Mouse (Mus musculus): ENCODE data around the gene Vps33b.
"Not testable (repeated sequence)": the region's sequence is repeated elsewhere in the genome, so short reads cannot be mapped to it uniquely, and the experiment has no call there.

Vps33b gene

DNA sequence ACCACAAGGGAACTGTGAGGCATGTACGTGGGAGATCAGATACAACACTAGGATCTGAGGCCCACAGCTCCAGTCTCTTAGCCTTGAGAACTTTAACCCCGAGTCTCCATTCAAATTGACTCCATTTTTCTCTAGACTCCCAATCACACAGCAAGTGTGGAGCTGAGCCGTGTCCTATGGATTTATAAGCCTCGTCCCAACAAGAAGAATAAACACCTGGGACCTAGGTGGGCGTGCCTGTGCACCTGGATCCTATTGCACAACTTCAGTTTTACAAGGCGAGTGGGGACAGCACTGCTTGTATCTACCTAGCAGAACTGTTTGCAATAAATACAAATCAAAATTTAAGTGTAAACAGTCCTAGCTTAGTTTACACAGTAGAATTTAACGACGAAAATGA, 53.9 kb downstream of the Vps33b start:
- peak; percentile 21 for DNase-seq

DNA sequence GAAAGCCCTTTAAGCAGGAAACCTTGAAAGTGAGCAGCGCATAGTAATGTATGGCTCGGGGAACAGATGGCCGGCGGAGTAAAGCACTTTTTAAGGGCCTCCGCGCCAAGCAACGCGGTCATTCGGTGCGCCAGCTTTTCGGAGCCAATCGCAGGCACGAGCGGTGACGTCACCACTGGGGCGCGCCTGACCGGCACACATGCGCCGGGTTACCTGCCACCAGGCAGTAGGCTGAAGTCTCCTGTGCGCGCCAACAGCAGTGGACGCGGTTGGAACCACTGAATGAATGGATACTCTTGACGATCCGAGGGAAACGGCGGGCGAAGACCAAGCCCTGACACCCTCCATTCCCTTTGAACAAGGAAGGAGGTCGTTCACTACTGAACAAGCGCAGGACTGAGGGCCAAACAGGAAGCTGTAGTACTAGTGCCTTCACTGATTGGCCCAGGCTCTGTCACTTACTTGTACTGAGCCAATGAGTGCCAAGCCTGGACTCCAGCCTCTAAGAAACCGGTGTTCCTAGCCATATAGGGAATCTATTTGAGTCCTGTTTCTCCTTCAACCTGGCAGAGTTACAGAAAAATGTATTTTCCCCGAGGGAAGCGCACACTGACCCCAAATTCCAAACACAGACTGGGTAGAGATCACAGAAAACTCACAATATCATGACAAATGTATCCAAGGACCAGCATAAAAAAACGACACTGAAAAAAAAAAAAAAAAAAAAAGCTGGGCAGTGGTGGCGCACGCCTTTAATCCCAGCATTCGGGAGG, 54.8 kb downstream of the Vps33b start, which contains the start of gene Rccd1:
Gene Rccd1, minus strand, starts transcription at position 412 of the 773 bp plus-strand sequence.
- peak; percentile 94 for DNase-seq

DNA sequence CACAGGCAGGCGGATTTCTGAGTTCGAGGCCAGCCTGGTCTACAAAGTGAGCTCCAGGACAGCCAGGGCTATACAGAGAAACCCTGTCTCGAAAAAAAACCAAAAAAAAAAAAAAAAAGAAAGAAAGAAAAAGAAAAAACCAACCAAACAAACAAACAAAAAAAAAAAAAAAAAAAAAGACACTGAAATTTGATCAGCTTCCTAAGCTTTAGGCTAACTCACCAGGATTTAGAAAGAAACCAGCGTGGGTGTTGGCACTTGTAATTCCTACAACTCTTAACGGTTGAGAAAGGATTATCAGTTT, 55.3 kb downstream of the Vps33b start:
- not testable (repeated sequence) for DNase-seq

DNA sequence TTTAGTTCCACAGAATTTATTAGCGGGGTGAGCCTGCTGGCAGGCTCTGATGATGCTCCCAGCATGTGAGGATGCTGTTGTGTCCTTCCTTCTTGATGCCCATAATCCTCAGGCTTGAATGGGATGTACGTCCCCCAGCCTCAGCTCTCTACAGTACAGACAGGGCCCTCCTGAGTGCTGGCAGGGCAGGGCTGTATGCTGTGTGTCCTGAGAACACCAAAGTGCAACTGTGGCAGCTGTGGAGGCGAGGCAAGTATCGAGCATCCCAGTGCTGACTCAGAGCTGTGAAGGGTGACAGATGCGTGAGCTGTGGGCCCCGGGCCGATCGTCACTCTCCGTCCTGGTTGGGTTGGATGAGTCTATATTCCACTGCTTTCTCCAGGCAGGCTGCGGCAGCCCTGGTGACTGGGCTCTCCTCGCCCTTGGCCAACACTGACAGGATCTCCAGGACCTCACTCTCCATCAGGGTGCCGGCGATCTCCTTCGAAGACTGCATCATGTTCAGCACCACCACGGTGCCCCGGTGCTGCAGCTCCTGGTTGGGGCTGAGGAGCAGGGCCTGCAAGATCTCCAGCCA, 55.9 kb downstream of the Vps33b start:
- peak; percentile 32 for DNase-seq

DNA sequence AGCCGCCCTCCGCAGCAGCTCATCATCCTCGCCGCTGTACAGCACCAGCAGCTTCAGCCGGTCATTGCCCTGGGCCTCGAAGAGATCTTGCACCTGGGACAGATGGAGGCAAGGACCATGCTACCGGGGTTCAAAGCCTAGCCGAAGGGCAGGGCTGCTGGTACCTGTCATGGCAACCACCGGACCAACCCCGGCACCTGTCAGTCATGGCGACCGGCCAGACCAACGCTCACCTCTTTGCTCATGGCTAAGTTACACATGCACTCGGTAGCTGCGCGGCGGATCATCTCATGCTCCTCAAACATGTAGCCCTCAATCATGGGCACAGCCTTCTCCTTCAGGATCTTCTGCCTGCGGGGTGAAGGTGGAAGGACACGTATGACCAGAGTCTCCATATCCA, 56.6 kb downstream of the Vps33b start:
- peak; percentile 52 for DNase-seq

DNA sequence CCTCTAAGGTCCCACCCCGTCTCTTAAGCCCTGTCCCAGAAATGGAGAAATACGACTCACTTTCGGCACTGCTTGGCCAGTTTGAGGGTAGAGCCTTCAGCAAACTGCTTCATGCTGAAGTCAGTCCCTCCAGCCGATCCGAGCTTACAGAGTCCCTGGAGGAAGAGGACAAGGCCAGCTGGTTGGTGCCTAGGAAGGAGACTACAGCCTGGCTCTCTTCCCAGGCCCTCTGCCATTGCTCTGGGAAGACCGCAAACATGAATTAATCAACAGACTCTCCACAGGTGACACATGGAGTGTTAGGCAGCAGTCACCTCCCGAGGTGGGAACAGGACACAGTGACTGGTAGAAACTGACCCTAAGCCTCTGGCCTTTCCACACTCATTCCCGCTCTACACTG, 60.8 kb downstream of the Vps33b start:
- DNase-seq = peak; percentile 41

DNA sequence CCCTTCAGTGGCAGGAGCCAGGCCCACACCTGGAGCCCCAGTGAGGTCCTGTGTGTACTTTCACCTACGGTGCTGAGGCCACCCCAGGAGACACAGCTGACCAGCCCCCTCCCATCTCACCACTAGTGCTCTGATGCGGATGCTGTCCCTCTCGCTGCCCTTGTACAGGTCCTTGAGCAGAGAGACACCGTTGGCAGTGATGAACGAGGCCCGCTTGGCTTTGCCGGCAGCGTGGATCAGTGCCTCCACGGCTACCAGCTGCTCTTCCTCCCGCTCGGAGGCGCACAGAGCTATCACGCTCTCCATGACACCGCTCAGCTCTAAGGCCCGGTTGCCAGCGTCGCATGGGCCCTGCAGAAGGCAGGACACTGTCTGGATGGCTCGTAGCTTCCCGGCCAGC, 62.0 kb downstream of the Vps33b start:
- peak; percentile 20 for DNase-seq

DNA sequence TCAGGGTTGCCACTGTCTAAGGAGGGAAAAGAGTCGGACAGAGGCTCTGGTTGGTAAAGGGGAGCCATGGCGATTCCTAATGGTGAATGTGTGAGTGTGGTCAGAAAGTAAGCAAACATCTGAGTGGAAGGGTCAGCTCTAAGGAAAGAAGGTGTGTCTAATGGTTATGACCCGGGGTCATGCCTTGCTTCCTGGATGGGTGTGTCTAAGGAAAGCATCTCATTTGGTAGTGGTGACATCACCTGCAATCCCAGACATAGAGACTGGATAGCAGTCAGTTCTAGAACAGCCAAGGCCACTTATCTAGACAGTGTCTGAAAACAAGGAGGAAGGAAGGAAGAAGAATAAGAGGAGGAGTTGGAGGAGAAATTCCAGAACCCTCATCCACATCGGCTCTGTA, 65.4 kb downstream of the Vps33b start:
- no peak for DNase-seq

DNA sequence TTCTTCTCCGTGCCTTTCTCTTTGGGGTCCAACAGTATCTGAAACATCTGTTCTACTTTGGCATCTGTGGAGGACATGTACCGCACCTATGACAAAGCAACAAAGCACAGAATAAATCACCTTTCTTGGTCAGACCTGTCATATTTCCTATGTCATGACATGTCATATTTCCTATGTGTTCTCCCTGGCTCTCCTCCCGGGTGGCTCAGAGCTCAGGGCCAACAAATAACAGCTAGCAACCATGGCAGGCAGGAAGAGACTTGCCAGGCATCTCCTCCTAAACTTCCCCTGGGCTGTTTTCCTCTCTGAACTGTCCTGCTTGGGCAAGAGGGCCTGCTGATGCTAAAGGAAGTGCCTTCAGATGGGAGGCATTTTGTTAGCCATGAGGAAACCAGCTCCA, 67.5 kb downstream of the Vps33b start:
- no peak for DNase-seq

DNA sequence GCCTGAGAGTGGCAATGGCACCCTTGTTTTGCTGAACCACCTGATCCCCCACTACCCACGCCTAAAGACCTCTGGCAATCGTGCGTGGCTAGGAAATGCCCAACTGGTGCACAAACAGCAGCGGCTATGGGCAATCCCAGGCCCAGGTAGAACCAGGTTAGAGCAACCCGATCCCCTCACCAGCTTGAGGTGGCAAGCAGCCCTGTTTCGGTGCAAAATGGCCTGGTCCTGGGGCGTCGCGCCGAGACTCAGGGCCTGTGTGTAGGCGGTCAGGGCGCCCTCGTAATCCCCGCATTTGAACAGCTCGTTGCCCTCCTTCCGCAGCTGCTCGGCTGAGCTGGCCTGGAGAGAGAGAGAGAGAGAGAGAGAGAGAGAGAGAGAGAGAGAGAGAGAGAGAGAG, 69.9 kb downstream of the Vps33b start:
- no peak for DNase-seq

DNA sequence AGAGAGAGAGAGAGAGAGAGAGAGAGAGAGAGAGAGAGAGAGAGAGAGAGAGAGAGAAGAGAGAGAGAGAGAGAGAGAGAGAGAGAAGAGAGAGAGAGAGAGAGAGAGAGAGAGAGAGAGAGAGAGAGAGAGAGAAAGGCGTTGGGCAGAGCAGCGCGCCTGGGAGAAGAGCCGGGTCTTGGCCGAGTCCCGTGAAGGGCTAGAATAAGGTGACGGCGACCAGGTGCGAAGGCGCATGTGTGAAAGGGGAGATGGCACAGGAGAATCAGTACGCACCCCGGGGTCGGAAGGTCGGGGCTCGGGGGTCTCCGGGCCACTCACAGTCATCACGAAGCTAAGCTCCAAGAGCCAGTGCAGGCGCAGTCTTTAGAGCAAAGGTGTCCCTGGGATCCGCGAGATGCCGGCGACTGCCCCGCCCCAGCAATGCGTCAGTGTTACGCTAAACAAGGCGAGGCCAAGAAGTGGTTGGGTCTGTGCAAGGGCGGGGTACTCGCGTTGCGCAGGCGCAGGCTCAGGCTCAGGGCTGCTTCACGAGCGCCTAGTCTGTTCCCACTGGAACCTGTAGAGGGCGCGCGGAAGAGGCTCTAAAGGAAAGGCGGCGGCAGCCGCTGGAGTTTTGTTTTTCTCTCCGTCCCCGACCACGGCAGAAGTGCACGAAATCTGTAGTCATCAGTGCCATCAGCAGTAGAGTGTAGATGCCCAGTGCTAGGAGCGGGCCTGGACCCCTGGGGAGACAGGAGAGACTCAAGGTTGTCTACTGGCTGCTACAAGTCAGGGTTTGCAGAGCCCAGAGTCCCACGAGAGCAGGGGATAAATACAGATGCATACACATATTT, 70.6 kb downstream of the Vps33b start:
- DNase-seq = peak; percentile 98

DNA sequence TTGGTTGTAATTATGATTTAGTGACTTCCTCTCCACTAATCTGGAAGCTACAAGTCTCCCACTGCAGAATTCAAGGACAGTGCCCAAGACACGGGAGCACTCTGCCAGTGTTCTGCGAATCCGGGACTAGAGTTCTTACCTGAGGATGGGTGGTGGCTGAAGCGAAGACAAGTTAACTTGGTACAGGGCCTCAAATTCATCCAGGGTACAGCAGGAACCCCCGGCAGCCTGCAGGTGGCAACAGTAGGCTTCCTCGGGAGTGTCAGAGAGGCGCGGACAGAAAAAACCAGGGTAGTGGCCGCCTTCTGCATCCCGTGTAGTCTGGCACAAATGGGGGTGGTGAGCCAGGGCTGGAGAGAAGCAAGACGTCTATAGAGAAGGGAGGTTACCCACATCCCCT, 71.3 kb downstream of the Vps33b start, which contains the start of gene Unc45a:
Gene Unc45a, minus strand, starts transcription at position 213 of the 400 bp plus-strand sequence.
- DNase-seq = peak; percentile 67
